Mouse (Mus musculus) forebrain, embryonic 16.5 days (tissue): ENCODE measurements at regions not wholly inside any gene's neighbourhood (a gene's known extent, or its start where the extent isn't known, plus 50 kb on each side); places are given as distances from the start of the nearest gene placed in this dataset.

Experiments used
- ATAC-seq: fragments of 200-750 bp; cut with Nextera tagmentation; 2 replicates; pipeline ENCODE4 v1.8.0; 2017; ENCODE audit warnings: mild to moderate bottlenecking, moderate library complexity
- H3K27ac ChIP-seq: fragments of 300-500 bp; sonication (generic); 2 replicates; pipeline ENCODE4 v1.5.1; 2014; ENCODE audit warnings: low read length, control low read depth
- H3K27me3 ChIP-seq: fragments of 300-500 bp; sonication (generic); replicated peaks from 2 replicates; pipeline ENCODE4 v1.6.1; 2014; ENCODE audit warnings: low read length; ENCODE audit not compliant: control insufficient read depth, insufficient read depth
- H3K36me3 ChIP-seq: fragments of 300-500 bp; sonication (generic); 2 replicates; pipeline ENCODE4 v1.6.1; 2014; ENCODE audit not compliant: control insufficient read depth, insufficient read depth
- H3K4me1 ChIP-seq: fragments of 300-500 bp; sonication (generic); replicated peaks from 2 replicates; pipeline ENCODE4 v1.6.1; 2014; ENCODE audit warnings: low read length; ENCODE audit not compliant: control insufficient read depth, insufficient read depth
- H3K4me2 ChIP-seq: fragments of 300-500 bp; sonication (generic); 2 replicates; pipeline ENCODE4 v1.6.1; 2014; ENCODE audit warnings: mild to moderate bottlenecking, low read length, control low read depth
- H3K4me3 ChIP-seq: fragments of 300-500 bp; sonication (generic); replicated peaks from 2 replicates; pipeline ENCODE4 v1.5.1; 2014; ENCODE audit warnings: mild to moderate bottlenecking, low read length, control low read depth
- H3K9ac ChIP-seq: fragments of 300-500 bp; sonication (generic); replicated peaks from 2 replicates; pipeline ENCODE4 v1.6.1; 2014; ENCODE audit warnings: low read depth, low read length, control low read depth
- H3K9me3 ChIP-seq: fragments of 300-500 bp; sonication (generic); 2 replicates; pipeline ENCODE4 v1.6.1; 2016; ENCODE audit warnings: low read length; ENCODE audit not compliant: control insufficient read depth
- WGBS: fragments of 180-500 bp; shearing (Covaris S2); extraction: QIAGEN DNeasy Blood & Tissue Kit; methylation state at CpG from one replicate; pipeline ENCODE4 v1.1.7; 2014; 5-methylcytosine and 5-hydroxymethylcytosine counted together

- peak; percentile 58 for ATAC-seq
- no peaks in the 10 kb centered on the region for H3K36me3 ChIP-seq
- peak overlapping the region; percentile 57 for H3K27ac ChIP-seq
- H3K9ac ChIP-seq = peak overlapping the region; percentile 57
- H3K4me1 ChIP-seq = peaks cover 16% of the 10 kb centered on the region
- no peaks in the 10 kb centered on the region for H3K9me3 ChIP-seq
- no peaks in the 10 kb centered on the region for H3K27me3 ChIP-seq
- H3K4me2 ChIP-seq = peak overlapping the region; percentile 69
- H3K4me3 ChIP-seq = peak overlapping the region; percentile 37
- 5% methylated on average over 12 of the region's 12 CpGs for WGBS
These were observed 171.2 kb upstream of the 9630041A04Rik start for GRCm38 (mm10) chr9:101690402-101690861.

GRCm38 (mm10) chr9:101689532-101690401, 171.9 kb upstream of the 9630041A04Rik start:
- 16% methylated on average over 11 of the region's 11 CpGs for WGBS
- H3K36me3 ChIP-seq = no peaks in the 10 kb centered on the region
- H3K4me2 ChIP-seq = peak overlapping the region; percentile 69
- no peaks in the 10 kb centered on the region for H3K27me3 ChIP-seq
- peak overlapping the region; percentile 42; the same call in 1 of the 2 replicates for H3K27ac ChIP-seq
- H3K4me1 ChIP-seq = peaks cover 16% of the 10 kb centered on the region
- peak overlapping the region; percentile 37 for H3K4me3 ChIP-seq
- H3K9ac ChIP-seq = peak overlapping the region; percentile 57
- H3K9me3 ChIP-seq = no peaks in the 10 kb centered on the region
- ATAC-seq = peak; percentile 94

GRCm38 (mm10) chr9:101687226-101687625, 174.4 kb upstream of the 9630041A04Rik start:
- no peaks in the 10 kb centered on the region for H3K27me3 ChIP-seq
- no peak for ATAC-seq
- H3K9ac ChIP-seq = no peak overlapping the region
- no peak overlapping the region for H3K4me3 ChIP-seq
- H3K27ac ChIP-seq = no peak overlapping the region
- H3K9me3 ChIP-seq = no peaks in the 10 kb centered on the region
- WGBS = 71% methylated on average over 6 of the region's 6 CpGs
- H3K4me2 ChIP-seq = no peak overlapping the region
- no peaks in the 10 kb centered on the region for H3K36me3 ChIP-seq
- H3K4me1 ChIP-seq = peaks cover 16% of the 10 kb centered on the region

- H3K4me3 ChIP-seq = no peak overlapping the region
- H3K27me3 ChIP-seq = no peaks in the 10 kb centered on the region
- WGBS = 77% methylated on average over 2 of the region's 2 CpGs
- H3K4me1 ChIP-seq = no peaks in the 10 kb centered on the region
- H3K27ac ChIP-seq = no peak overlapping the region
- H3K9ac ChIP-seq = no peak overlapping the region
- no peaks in the 10 kb centered on the region for H3K9me3 ChIP-seq
- no peaks in the 10 kb centered on the region for H3K36me3 ChIP-seq
- H3K4me2 ChIP-seq = no peak overlapping the region
- ATAC-seq = no peak
These were observed 184.1 kb upstream of the 9630041A04Rik start for GRCm38 (mm10) chr9:101677563-101677962.

GRCm38 (mm10) chr9:101670111-101670510, 191.5 kb upstream of the 9630041A04Rik start:
- no peak overlapping the region for H3K9ac ChIP-seq
- H3K27ac ChIP-seq = no peak overlapping the region
- no peaks in the 10 kb centered on the region for H3K27me3 ChIP-seq
- H3K4me2 ChIP-seq = no peak overlapping the region
- no peaks in the 10 kb centered on the region for H3K4me1 ChIP-seq
- no peak overlapping the region for H3K4me3 ChIP-seq
- no peaks in the 10 kb centered on the region for H3K9me3 ChIP-seq
- no peak for ATAC-seq
- WGBS = 100% methylated on average over 1 of the region's 1 CpGs
- H3K36me3 ChIP-seq = no peaks in the 10 kb centered on the region

GRCm38 (mm10) chr9:101649816-101650215, 211.8 kb upstream of the 9630041A04Rik start:
- no peaks in the 10 kb centered on the region for H3K36me3 ChIP-seq
- H3K9ac ChIP-seq = no peak overlapping the region
- no peak overlapping the region for H3K4me2 ChIP-seq
- no peaks in the 10 kb centered on the region; the same call in 1 of the 2 replicates for H3K4me1 ChIP-seq
- H3K9me3 ChIP-seq = no peaks in the 10 kb centered on the region
- no peak overlapping the region for H3K4me3 ChIP-seq
- H3K27ac ChIP-seq = no peak overlapping the region
- peak; percentile 82 for ATAC-seq
- WGBS = 21% methylated on average over 5 of the region's 5 CpGs
- H3K27me3 ChIP-seq = no peaks in the 10 kb centered on the region

GRCm38 (mm10) chr9:101641524-101641923, 220.1 kb upstream of the 9630041A04Rik start:
- Histone ChIP-seq H3K27me3 (no peaks in the 10 kb centered on the region), H3K4me1 (no peaks in the 10 kb centered on the region), H3K36me3 (no peaks in the 10 kb centered on the region), H3K4me3 (no peak overlapping the region), H3K27ac (no peak overlapping the region), H3K9me3 (no peaks in the 10 kb centered on the region), H3K9ac (no peak overlapping the region), H3K4me2 (no peak overlapping the region)
- ATAC-seq = no peak
- 30% methylated on average over 3 of the region's 3 CpGs for WGBS

- no peaks in the 10 kb centered on the region for H3K9me3 ChIP-seq
- H3K36me3 ChIP-seq = no peaks in the 10 kb centered on the region
- H3K27me3 ChIP-seq = no peaks in the 10 kb centered on the region
- no peak overlapping the region for H3K4me3 ChIP-seq
- H3K4me1 ChIP-seq = no peaks in the 10 kb centered on the region
- H3K4me2 ChIP-seq = no peak overlapping the region
- H3K9ac ChIP-seq = no peak overlapping the region
- no peak overlapping the region for H3K27ac ChIP-seq
- no peak for ATAC-seq
These were observed 221.0 kb upstream of the 9630041A04Rik start for GRCm38 (mm10) chr9:101640598-101640997.

- Histone ChIP-seq H3K9ac (no peak overlapping the region), H3K27ac (no peak overlapping the region), H3K9me3 (no peaks in the 10 kb centered on the region), H3K36me3 (no peaks in the 10 kb centered on the region), H3K27me3 (0 out of 2 replicates have a peak, but pooled peaks cover 2% of the 10 kb centered on the region), H3K4me1 (peaks cover 6% of the 10 kb centered on the region; the same call in 1 of the 2 replicates), H3K4me2 (no peak overlapping the region), H3K4me3 (no peak overlapping the region)
- WGBS = 80% methylated on average over 2 of the region's 2 CpGs
- ATAC-seq = no peak
These were observed 245.4 kb upstream of the 9630041A04Rik start for GRCm38 (mm10) chr9:101616261-101616660.
